Mouse (Mus musculus): Measurements from ENCODE around the gene Esp16.
"Not testable (repeated sequence)": the region's sequence is repeated elsewhere in the genome, so short reads cannot be mapped to it uniquely, and the experiment has no call there.

Esp16 gene

GRCm38 (mm10) chr17:39535842-39536241, at the start of gene Esp16:
Gene Esp16 (plus strand): TSS chr17:39536142.
- not testable (repeated sequence) for DNase-seq (ENCODE audit: inconsistent age in 2 of 2, low spot score in 1 of 2)

- not testable (repeated sequence) for DNase-seq (ENCODE audit: inconsistent age in 2 of 2, low spot score in 1 of 2)
Measured at GRCm38 (mm10) chr17:39498043-39498442, 37.9 kb upstream of the Esp16 start.

Data from adrenal gland, adult (tissue).